Mouse (Mus musculus) right cerebral cortex, postnatal 4 days (tissue): ENCODE measurements at regions not wholly inside any gene's neighbourhood (a gene's known extent, or its start where the extent isn't known, plus 50 kb on each side); places are given as distances from the start of the nearest gene placed in this dataset.

Experiments
- DNase-seq: peaks from one replicate; pipeline ENCODE4 v3.0.0-alpha.2; 2022

GRCm38 (mm10) chr3:34338100-34338499 lies 257.0 kb upstream of the Dnajc19 start:
- no peak for DNase-seq

- no peak for DNase-seq
These were observed 252.4 kb upstream of the Dnajc19 start for GRCm38 (mm10) chr3:34333555-34333954.

DNA sequence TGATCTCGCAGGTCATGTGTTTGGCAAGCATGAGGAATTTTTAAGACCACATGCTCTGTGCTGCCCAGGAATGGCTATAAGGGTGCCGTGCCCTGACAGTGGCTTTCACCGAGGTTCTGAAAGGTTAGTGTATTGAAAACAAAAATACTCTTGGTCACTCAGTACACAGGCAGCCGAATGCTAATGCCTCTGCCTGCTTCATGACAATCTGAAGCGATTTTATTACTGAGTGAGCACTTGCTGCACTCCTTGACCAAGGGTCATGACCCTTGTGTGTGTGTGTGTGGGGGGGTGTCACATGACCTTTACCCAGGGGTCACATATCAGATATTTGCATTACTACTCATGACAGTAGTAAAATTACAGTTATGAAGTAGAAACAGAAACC lies 250.8 kb upstream of the Dnajc19 start:
- DNase-seq = no peak

DNA sequence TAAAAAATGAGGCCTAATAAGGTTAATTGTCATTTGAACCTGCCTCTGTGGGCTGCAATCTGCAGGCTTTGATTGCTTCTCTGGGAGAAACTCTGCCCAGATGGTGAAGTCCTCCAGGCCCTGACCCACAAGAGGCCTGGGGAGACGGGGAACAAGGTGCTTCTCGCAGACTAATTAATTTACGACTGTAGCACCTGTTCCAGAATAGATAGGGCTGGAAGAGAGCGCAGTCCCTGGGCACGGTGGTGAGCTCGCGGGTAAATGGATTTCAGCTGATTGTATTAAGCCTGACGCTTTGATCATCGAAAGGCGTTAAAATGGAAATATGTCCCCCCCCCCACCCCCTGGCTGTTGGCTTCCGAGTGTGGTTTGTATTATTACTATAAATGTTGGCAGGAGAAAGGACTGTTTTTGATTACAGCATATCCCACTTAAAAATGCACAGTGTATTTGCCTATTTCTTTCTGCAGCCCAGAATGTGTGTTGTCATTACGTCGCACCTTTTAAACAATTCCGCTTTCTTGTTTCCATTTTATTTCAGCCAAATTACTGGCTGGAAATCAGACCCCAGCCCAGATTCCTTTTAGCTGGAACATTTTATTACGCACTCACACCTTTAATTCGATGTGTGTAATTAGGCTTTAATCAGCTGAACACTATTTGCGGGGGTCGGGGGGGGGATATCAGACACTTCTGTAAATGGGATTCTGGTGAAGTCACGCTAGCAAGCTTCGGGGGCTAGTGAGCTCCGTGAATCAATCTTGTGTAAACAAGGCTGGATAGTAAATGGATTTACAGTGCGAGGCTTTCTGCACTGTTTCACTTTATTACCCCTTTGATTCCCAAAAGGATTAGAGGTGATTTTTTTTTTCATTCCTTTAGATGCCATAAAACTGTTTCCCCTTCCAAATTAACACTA lies 250.1 kb upstream of the Dnajc19 start:
- DNase-seq = no peak

GRCm38 (mm10) chr3:34328865-34329264 lies 247.7 kb upstream of the Dnajc19 start:
- DNase-seq = peak; percentile 65

- no peak for DNase-seq
These were observed 244.5 kb upstream of the Dnajc19 start for GRCm38 (mm10) chr3:34325669-34326068.

DNA sequence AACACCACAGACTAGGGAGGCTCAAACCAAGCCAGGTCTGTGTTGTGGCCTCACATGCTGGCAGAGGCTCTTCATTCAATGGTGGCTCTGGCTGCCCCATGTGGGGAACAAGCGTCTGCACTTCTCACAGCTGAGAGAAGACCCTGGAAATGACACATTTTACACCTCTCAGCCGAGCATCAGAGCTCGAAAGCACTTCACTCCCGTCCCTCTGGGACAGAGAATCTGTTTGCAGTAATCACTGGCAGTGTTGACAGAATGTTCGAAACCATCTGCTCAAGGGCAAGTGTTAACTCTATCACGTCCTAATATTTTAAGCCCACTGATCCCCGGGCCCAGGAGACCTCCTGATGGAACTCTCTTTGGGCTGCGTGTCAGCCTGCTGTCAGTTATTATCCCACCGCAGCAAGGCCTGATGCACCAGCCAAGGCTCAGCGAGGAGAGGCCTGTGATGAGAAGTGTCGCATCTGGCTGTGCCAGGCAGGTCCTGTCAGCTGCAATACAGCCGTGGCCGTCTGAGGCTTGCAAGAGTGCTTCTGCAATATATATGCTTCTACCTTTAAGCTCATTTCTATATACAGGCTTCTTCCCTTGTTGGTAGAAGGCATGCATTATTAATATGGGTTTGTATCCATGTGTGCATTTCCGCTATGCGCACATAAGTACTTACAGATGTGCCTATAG lies 241.5 kb upstream of the Dnajc19 start:
- DNase-seq = no peak

DNA sequence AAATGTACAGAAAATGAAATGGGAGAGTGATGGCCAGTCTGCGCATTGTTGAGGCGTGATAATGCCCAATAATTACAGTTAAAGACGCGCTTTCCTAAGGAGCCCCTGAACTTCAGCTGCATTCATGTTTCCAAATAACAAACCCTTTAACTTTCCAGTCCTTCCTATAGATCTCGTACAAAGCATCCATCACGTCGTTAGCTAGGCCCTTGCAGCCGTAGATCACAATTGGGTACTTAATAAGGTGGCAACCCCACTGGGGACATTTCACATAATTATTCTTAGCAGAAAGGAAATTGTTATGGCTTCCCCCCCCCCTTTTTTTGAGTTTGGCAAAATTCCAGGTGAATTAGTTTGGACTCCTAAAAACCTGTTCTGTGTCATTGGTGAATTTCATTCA lies 233.7 kb upstream of the Dnajc19 start:
- no peak for DNase-seq

DNA sequence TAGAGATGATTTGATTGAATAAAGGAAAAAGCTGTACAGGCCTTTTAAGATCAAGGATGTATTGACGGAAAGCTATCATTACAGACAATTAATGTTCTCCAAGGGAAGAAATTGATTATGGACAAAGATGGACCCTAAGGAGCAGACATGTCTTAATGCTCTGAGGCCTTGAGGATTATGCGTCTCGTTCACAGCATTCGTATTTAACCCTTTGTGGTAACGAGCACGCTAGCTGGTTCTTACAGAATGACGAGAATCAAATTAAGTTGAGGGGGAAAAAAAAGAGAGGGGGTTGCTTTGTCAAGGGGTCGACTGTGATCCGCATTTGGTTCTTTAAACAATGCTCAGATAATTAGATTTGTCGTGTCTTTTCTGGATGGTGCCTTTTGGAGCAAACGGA lies 233.3 kb upstream of the Dnajc19 start:
- DNase-seq = no peak

- peak; percentile 31 for DNase-seq
These were observed 230.8 kb upstream of the Dnajc19 start for GRCm38 (mm10) chr3:34311944-34312343.

GRCm38 (mm10) chr3:34299637-34300036 lies 218.5 kb upstream of the Dnajc19 start:
- DNase-seq = no peak

DNA sequence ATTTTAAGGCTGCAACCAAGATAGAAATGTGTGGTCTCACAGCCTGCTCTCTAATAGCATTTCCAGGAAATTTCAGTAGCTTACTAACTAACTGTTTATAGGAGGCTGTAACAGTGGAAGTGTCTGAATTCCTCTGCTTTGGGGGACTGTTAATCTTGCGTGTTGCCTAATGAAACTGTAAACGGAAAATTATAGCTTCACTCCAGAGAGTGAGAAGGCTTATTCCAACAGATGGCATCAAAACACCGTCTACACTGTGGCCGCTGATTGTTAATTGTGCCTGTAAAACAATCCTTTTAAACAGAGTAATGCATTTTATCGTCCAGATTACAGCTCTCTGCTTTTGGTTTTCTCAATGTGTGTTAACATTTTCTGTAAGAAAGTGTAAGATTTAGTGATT lies 206.7 kb upstream of the Dnajc19 start:
- no peak for DNase-seq

GRCm38 (mm10) chr3:34270154-34270553 lies 189.0 kb upstream of the Dnajc19 start:
- peak; percentile 60 for DNase-seq

GRCm38 (mm10) chr3:34266462-34266861 lies 185.3 kb upstream of the Dnajc19 start:
- DNase-seq = no peak

GRCm38 (mm10) chr3:34264811-34265210 lies 183.7 kb upstream of the Dnajc19 start:
- DNase-seq = no peak

- DNase-seq = no peak
These were observed 171.7 kb upstream of the Dnajc19 start for GRCm38 (mm10) chr3:34252730-34253337.

DNA sequence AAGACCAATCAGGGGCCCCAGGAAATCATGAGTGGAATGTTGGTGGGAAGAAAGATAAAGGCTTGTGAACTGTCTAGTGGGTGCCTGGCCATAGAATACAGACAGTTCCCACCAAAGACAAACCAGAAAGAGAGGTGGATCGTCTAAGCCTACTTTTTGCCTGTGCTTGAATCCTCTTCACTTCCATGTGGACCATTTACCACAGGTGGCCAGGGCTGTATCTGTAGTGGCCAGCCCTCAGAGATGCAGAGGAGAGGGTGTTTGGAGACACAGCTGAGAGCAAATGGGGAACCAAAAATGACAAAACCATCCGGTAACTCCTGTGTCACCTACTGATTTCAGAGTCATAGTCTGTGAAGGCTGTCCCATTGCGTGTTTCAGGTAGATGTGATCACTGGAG lies 161.0 kb upstream of the Dnajc19 start:
- DNase-seq = no peak

- DNase-seq = no peak
These were observed 158.9 kb upstream of the Dnajc19 start for GRCm38 (mm10) chr3:34239978-34240377.

- DNase-seq = no peak
These were observed 153.3 kb upstream of the Dnajc19 start for GRCm38 (mm10) chr3:34234391-34234790.

GRCm38 (mm10) chr3:34232329-34233250 lies 151.5 kb upstream of the Dnajc19 start:
- DNase-seq = no peak

DNA sequence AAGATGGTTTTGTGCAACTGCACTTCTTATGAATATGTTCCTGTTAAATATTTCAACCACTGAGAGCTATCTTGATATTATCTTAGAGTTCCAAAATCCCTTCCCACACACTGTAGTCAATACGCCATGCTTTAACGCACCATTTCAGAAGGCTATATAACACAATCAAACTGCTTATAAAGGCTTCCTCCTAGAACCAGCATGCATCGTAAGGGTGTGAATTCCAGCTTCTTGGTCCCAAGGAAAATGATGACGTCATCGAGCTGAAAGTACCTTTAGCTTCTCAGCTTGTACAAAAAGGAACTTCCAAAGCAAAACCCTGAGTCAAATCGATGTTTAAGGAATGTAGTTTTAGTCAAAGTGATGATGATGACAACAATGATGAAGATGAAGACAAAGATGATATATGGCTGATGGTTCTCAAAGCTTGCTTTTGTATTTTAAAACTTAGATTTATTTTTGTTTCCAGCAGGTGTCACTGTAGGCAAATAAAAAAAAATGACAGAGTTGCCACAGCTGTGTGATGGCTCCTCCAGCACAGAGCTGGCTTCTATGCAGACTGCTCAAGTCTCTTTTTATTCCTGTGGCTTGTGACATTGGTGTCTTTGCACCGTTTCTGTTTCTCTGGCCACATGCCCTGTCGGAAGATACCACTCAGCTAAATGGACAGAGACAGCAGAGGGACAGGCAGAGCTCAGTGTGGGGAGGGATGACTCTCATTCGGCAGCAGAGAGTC lies 150.6 kb upstream of the Dnajc19 start:
- DNase-seq = peak; percentile 30

GRCm38 (mm10) chr3:34222291-34222690 lies 141.2 kb upstream of the Dnajc19 start:
- DNase-seq = no peak
